In genomic region chr3:108018190-108018820, GRCm38 (mm10) we compare ENCODE assay signal across 8 mouse cellular contexts. TPM values are rescaled to one million over a fixed set of nuclear protein-coding genes. Genes with fewer than 3 reads are reported as not detected.
DNase-seq lines count a peak whose midpoint lies in the region; ATAC-seq and TF ChIP-seq lines count a peak whose summit lies in the region.

No protein-coding gene starts in this region.

- H3K9me3 ChIP-seq in heart, embryonic 11.5 days (replicated peaks; ENCODE audit: control insufficient read depth, low read length), result no peaks in the 10 kb centered on the region
- H3K9me3 ChIP-seq in hindbrain, embryonic 11.5 days (ENCODE audit: control insufficient read depth, low read length), result no peaks in the 10 kb centered on the region

- H3K4me1 ChIP-seq in heart, embryonic 11.5 days (ENCODE audit: control insufficient read depth, insufficient read depth, low read length), result peaks cover 8% of the 10 kb centered on the region
- peaks cover 26% of the 10 kb centered on the region for H3K4me1 ChIP-seq in brown adipose tissue, adult 24 weeks (ENCODE audit: control insufficient read depth, insufficient read depth, insufficient read length, low read length)
- 0 out of 2 replicates have a peak, but pooled peaks cover 3% of the 10 kb centered on the region for H3K4me1 ChIP-seq in hindbrain, embryonic 11.5 days (replicated peaks; ENCODE audit: control insufficient read depth, insufficient read depth, low read length)
- peaks cover 31% of the 10 kb centered on the region for H3K4me1 ChIP-seq in lung, adult 2 months (ENCODE audit: control insufficient read depth, insufficient read depth, low read length)
- H3K4me1 ChIP-seq in small intestine, adult 2 months (ENCODE audit: control insufficient read depth, insufficient read depth, insufficient read length, low read length), result peaks cover 29% of the 10 kb centered on the region; the same call in 1 of the 2 replicates

- peak overlapping the region; percentile 38 for H3K4me3 ChIP-seq in heart, embryonic 11.5 days (ENCODE audit: low read depth, low read length)
- H3K4me3 ChIP-seq in brown adipose tissue, adult 24 weeks (ENCODE audit: insufficient read depth, low read depth, low read length), result peak overlapping the region; percentile 54
- peak overlapping the region; percentile 43 for H3K4me3 ChIP-seq in hindbrain, embryonic 11.5 days (ENCODE audit: low read depth, low read length)
- peak overlapping the region; percentile 37 for H3K4me3 ChIP-seq in lung, adult 2 months (replicated peaks; ENCODE audit: extremely low read depth, low read depth, low read length)
- peak overlapping the region; percentile 68 for H3K4me3 ChIP-seq in small intestine, adult 2 months (ENCODE audit: low read depth, low read length)

- DNase-seq in heart, postnatal 25 days (ENCODE audit: low spot score), result no peak
- no peak for DNase-seq in hindbrain, embryonic 11.5 days (ENCODE audit: low spot score)
- no peak for DNase-seq in lung, adult 2 months
- DNase-seq in frontal cortex, adult 2 months (ENCODE audit: extremely low spot score in 1 of 2, low spot score in 1 of 2), result no peak
- DNase-seq in urinary bladder, postnatal 10 days (ENCODE audit: low spot score), result no peak

- 0 out of 2 replicates have a peak, but pooled peaks have one; percentile 2 for ATAC-seq in heart, embryonic 11.5 days (replicated peaks; ENCODE audit: insufficient number of reproducible peaks, low FRiP score, low TSS enrichment)
- ATAC-seq in hindbrain, embryonic 11.5 days (ENCODE audit: low FRiP score), result no peak

- H3K9ac ChIP-seq in heart, embryonic 11.5 days (ENCODE audit: low read depth, low read length), result peak overlapping the region; percentile 54
- no peak overlapping the region; the same call in 1 of the 2 replicates for H3K9ac ChIP-seq in hindbrain, embryonic 11.5 days (ENCODE audit: low read depth, low read length)

- H3K27me3 ChIP-seq in heart, embryonic 11.5 days (ENCODE audit: control insufficient read depth, insufficient read depth, low read length), result peaks cover 3% of the 10 kb centered on the region
- no peaks in the 10 kb centered on the region for H3K27me3 ChIP-seq in hindbrain, embryonic 11.5 days (ENCODE audit: control insufficient read depth, insufficient read depth, low read length)
- H3K27me3 ChIP-seq in small intestine, adult 2 months (ENCODE audit: control insufficient read depth, insufficient read depth, low read length), result no peaks in the 10 kb centered on the region

- 28% methylated on average over 14 of the region's 14 CpGs for WGBS in heart, embryonic 11.5 days (ENCODE audit: insufficient replicate concordance)
- WGBS in hindbrain, embryonic 11.5 days, result 35% methylated on average over 14 of the region's 14 CpGs
- WGBS in lung, adult 2 months, result 10% methylated on average over 14 of the region's 14 CpGs
- WGBS in small intestine, adult 2 months, result 11% methylated on average over 14 of the region's 14 CpGs

- no peak for TF ChIP-seq POLR2A in lung, adult 2 months (IDR thresholded peaks at IDR 0.05; ENCODE audit: borderline replicate concordance, extremely low read depth, low read depth, low read length)
- no peak for TF ChIP-seq POLR2A in small intestine, adult 2 months (IDR thresholded peaks at IDR 0.05; ENCODE audit: low read depth, low read length)

- intact Hi-C loops in heart, postnatal 25 days (cut with DNase I), result loop anchor here (2.0 to 5.0 kb wide), 4 partner anchors 44 to 129 kb away; partner anchors contain the start of gene Gnai3

- H3K36me3 ChIP-seq in heart, embryonic 11.5 days (ENCODE audit: control insufficient read depth, insufficient read depth, low read length), result no peaks in the 10 kb centered on the region
- no peaks in the 10 kb centered on the region for H3K36me3 ChIP-seq in hindbrain, embryonic 11.5 days (ENCODE audit: control insufficient read depth, insufficient read depth, low read length)
- H3K36me3 ChIP-seq in small intestine, adult 2 months (ENCODE audit: control insufficient read depth, insufficient read depth, low read length), result no peaks in the 10 kb centered on the region

- H3K4me2 ChIP-seq in heart, embryonic 11.5 days, result peak overlapping the region; percentile 71
- H3K4me2 ChIP-seq in hindbrain, embryonic 11.5 days (replicated peaks; ENCODE audit: low read depth, low read length), result peak overlapping the region; percentile 72

- TF ChIP-seq CTCF in lung, adult 2 months (IDR thresholded peaks at IDR 0.05; ENCODE audit: insufficient read depth, low read length), result no peak
- no peak for TF ChIP-seq CTCF in small intestine, adult 2 months (IDR thresholded peaks at IDR 0.05; ENCODE audit: extremely low read depth, insufficient read length, insufficient replicate concordance, low read depth, low read length)

- peak overlapping the region; percentile 36 for H3K27ac ChIP-seq in heart, embryonic 11.5 days (ENCODE audit: low read depth, low read length)
- peak overlapping the region; percentile 79 for H3K27ac ChIP-seq in brown adipose tissue, adult 24 weeks (replicated peaks; ENCODE audit: low read depth, low read length)
- no peak overlapping the region for H3K27ac ChIP-seq in hindbrain, embryonic 11.5 days (ENCODE audit: low read depth, low read length)
- peak overlapping the region; percentile 76 for H3K27ac ChIP-seq in small intestine, adult 2 months (ENCODE audit: insufficient read depth, low read depth, low read length)

RNA-seq across cellular contexts. Expression of gene Gstm1, which starts 0.5 kb away (rescaled TPM):
- 32.8 and 35.5 TPM in 2 replicates for polyA plus RNA-seq in heart, embryonic 11.5 days (2014; fragmentation: Nextera tagmentation; extraction: Ambion mirVana)
- total RNA-seq in heart, postnatal 25 days (2021), result 100 to 1,000 TPM; 224 to 232 TPM
- polyA plus RNA-seq in brown adipose tissue, adult 24 weeks (2012; ENCODE audit: insufficient read depth, insufficient read length, missing spikeins), result 393 and 398 TPM in 2 replicates
- 32.5 and 34.4 TPM in 2 replicates for polyA plus RNA-seq in hindbrain, embryonic 11.5 days (2014; fragmentation: Nextera tagmentation; extraction: Ambion mirVana)
- polyA plus RNA-seq in lung, adult 2 months (2012; rRNA removed), result 1,241 and 1,426 TPM in 2 replicates
- 243 and 695 TPM in 2 replicates for polyA plus RNA-seq in small intestine, adult 2 months (2012; rRNA removed)
- polyA plus RNA-seq in frontal cortex, adult 2 months (2012; rRNA removed), result 345 and 428 TPM in 2 replicates

RNA-seq across cellular contexts. Expression of gene Gstm4, which starts 26.4 kb away (rescaled TPM):
- 14.7 and 17.7 TPM in 2 replicates for polyA plus RNA-seq in heart, embryonic 11.5 days (2014; fragmentation: Nextera tagmentation; extraction: Ambion mirVana)
- total RNA-seq in heart, postnatal 25 days (2021), result 10 to 100 TPM; 10.9 TPM
- polyA plus RNA-seq in brown adipose tissue, adult 24 weeks (2012; ENCODE audit: insufficient read depth, insufficient read length, missing spikeins), result 17.4 and 30.2 TPM in 2 replicates
- polyA plus RNA-seq in hindbrain, embryonic 11.5 days (2014; fragmentation: Nextera tagmentation; extraction: Ambion mirVana), result 11.4 and 12.9 TPM in 2 replicates
- polyA plus RNA-seq in lung, adult 2 months (2012; rRNA removed), result 11.7 and 17.9 TPM in 2 replicates
- polyA plus RNA-seq in small intestine, adult 2 months (2012; rRNA removed), result 5.6 and 16.1 TPM in 2 replicates
- 12.7 and 15.0 TPM in 2 replicates for polyA plus RNA-seq in frontal cortex, adult 2 months (2012; rRNA removed)

RNA-seq across cellular contexts. Expression of gene Gstm2, which starts 32.1 kb away (rescaled TPM):
- 52.0 and 57.5 TPM in 2 replicates for polyA plus RNA-seq in heart, embryonic 11.5 days (2014; fragmentation: Nextera tagmentation; extraction: Ambion mirVana)
- total RNA-seq in heart, postnatal 25 days (2021), result 100 to 1,000 TPM; 137 to 156 TPM
- 116 and 122 TPM in 2 replicates for polyA plus RNA-seq in brown adipose tissue, adult 24 weeks (2012; ENCODE audit: insufficient read depth, insufficient read length, missing spikeins)
- 23.1 and 23.2 TPM in 2 replicates for polyA plus RNA-seq in hindbrain, embryonic 11.5 days (2014; fragmentation: Nextera tagmentation; extraction: Ambion mirVana)
- polyA plus RNA-seq in lung, adult 2 months (2012; rRNA removed), result 183 and 285 TPM in 2 replicates
- polyA plus RNA-seq in small intestine, adult 2 months (2012; rRNA removed), result 26.7 and 56.7 TPM in 2 replicates
- polyA plus RNA-seq in frontal cortex, adult 2 months (2012; rRNA removed), result 6.3 and 8.0 TPM in 2 replicates

RNA-seq across cellular contexts. Expression of gene Gstm3, which starts 49.2 kb away (rescaled TPM):
- polyA plus RNA-seq in heart, embryonic 11.5 days (2014; fragmentation: Nextera tagmentation; extraction: Ambion mirVana), result 0.13 TPM in 1 of 2 replicates, not detected in the other
- total RNA-seq in heart, postnatal 25 days (2021), result not detected
- polyA plus RNA-seq in brown adipose tissue, adult 24 weeks (2012; ENCODE audit: insufficient read depth, insufficient read length, missing spikeins), result not detected in 2 replicates
- not detected in 2 replicates for polyA plus RNA-seq in hindbrain, embryonic 11.5 days (2014; fragmentation: Nextera tagmentation; extraction: Ambion mirVana)
- polyA plus RNA-seq in lung, adult 2 months (2012; rRNA removed), result 0.65 and 3.1 TPM in 2 replicates
- 159 and 411 TPM in 2 replicates for polyA plus RNA-seq in small intestine, adult 2 months (2012; rRNA removed)
- not detected in 2 replicates for polyA plus RNA-seq in frontal cortex, adult 2 months (2012; rRNA removed)
